Mouse (Mus musculus) heart, embryonic 11.5 days (tissue): ENCODE data around the gene Pbx2. TPM values are rescaled to one million over a fixed set of nuclear protein-coding genes. Genes with fewer than 3 reads are reported as not detected.
"Not testable (repeated sequence)": the region's sequence is repeated elsewhere in the genome, so short reads cannot be mapped to it uniquely, and the experiment has no call there.

Experiments used
- ATAC-seq: fragments of 200-750 bp; cut with Nextera tagmentation; replicated peaks from 2 replicates; pipeline ENCODE4 v1.8.0; 2017; ENCODE audit warnings: moderate library complexity; ENCODE audit not compliant: insufficient number of reproducible peaks, low FRiP score, low TSS enrichment
- H3K27ac ChIP-seq: fragments of 300-500 bp; sonication (generic); 2 replicates; pipeline ENCODE4 v1.5.1; 2014; ENCODE audit warnings: mild to moderate bottlenecking, low read depth, low read length
- H3K27me3 ChIP-seq: fragments of 300-500 bp; sonication (generic); 2 replicates; pipeline ENCODE4 v1.6.1; 2014; ENCODE audit warnings: mild to moderate bottlenecking, low read length, mixed read lengths; ENCODE audit not compliant: control insufficient read depth, insufficient read depth
- H3K36me3 ChIP-seq: fragments of 300-500 bp; sonication (generic); 2 replicates; pipeline ENCODE4 v1.6.1; 2014; ENCODE audit warnings: mild to moderate bottlenecking, low read length, moderate library complexity, mixed read lengths; ENCODE audit not compliant: control insufficient read depth, insufficient read depth
- H3K4me1 ChIP-seq: fragments of 300-500 bp; sonication (generic); 2 replicates; pipeline ENCODE4 v1.6.1; 2014; ENCODE audit warnings: low read length; ENCODE audit not compliant: control insufficient read depth, insufficient read depth
- H3K4me2 ChIP-seq: fragments of 300-500 bp; sonication (generic); 2 replicates; pipeline ENCODE4 v1.6.1; 2014; ENCODE audit warnings: mild to moderate bottlenecking, moderate library complexity
- H3K4me3 ChIP-seq: fragments of 300-500 bp; sonication (generic); 2 replicates; pipeline ENCODE4 v1.5.1; 2014; ENCODE audit warnings: low read depth, low read length
- H3K9ac ChIP-seq: fragments of 300-500 bp; sonication (generic); 2 replicates; pipeline ENCODE4 v1.6.1; 2014; ENCODE audit warnings: mild to moderate bottlenecking, low read depth, low read length, moderate library complexity
- H3K9me3 ChIP-seq: fragments of 300-500 bp; sonication (generic); replicated peaks from 2 replicates; pipeline ENCODE4 v1.6.1; 2016; ENCODE audit warnings: low read length; ENCODE audit not compliant: control insufficient read depth
- WGBS: fragments of 180-500 bp; shearing (Covaris S2); extraction: QIAGEN DNeasy Blood & Tissue Kit; methylation state at CpG from one replicate; pipeline ENCODE4 v1.1.7; 2014; ENCODE audit not compliant: insufficient replicate concordance; 5-methylcytosine and 5-hydroxymethylcytosine counted together
- polyA plus RNA-seq: library from polyadenylated mRNA; unstranded; fragments of >200 nt; fragmentation: Nextera tagmentation; extraction: Ambion mirVana; gene quantifications from 2 replicates; pipeline ENCODE4 v1.2.1, GENCODE M21; 2014

The Pbx2 gene
- 11.8 and 12.5 TPM in 2 replicates for polyA plus RNA-seq

- Histone ChIP-seq H3K4me3 (peak within 1 kb of the TSS; percentile 83), H3K9ac (peak within 1 kb of the TSS; percentile 98), H3K4me1 (peaks cover 62% of the 10 kb centered on the region), H3K27me3 (no peaks in the 10 kb centered on the region), H3K4me2 (peak within 1 kb of the TSS; percentile 92), H3K36me3 (peaks cover 9% of the 10 kb centered on the region; the same call in 1 of the 2 replicates), H3K27ac (peak within 1 kb of the TSS; percentile 97), H3K9me3 (no peaks in the 10 kb centered on the region)
- 7% methylated on average over 21 of the region's 21 CpGs for WGBS
- ATAC-seq, result no peak
Measured at GRCm38 (mm10) chr17:34591029-34591993, at the start of gene Pbx2. TSS of gene Pbx2 (plus strand) at chr17:34591266.

DNA sequence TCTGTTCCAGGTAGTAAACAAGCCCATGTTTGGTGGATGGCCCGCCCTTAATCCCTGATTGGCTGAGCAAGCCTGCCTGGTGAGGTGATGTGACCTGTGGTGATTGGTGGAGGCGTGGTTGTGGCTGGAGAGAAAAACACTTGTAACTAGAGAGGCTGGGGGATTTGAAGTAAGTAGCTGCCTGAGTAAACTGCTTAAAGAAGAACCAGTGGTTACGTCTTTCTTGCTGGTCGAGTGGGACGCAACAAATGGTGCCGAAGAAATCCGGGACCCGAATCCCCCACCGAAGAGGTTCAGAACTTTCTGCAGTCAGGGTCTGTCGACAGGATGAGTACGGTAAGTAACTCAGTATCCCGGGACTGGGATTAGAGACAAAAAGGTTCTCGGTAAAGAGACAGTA is 47.5 kb upstream of the Pbx2 start:
- H3K4me3 ChIP-seq, H3K27me3 ChIP-seq, H3K27ac ChIP-seq, H3K4me2 ChIP-seq, H3K4me1 ChIP-seq, H3K9me3 ChIP-seq, H3K9ac ChIP-seq, ATAC-seq, H3K36me3 ChIP-seq: not testable (repeated sequence)
- WGBS, result 90% methylated on average over 12 of the region's 13 CpGs

GRCm38 (mm10) chr17:34546797-34547196 is 44.3 kb upstream of the Pbx2 start:
- Histone ChIP-seq H3K4me3 (no peak overlapping the region), H3K27ac (no peak overlapping the region), H3K4me1 (no peaks in the 10 kb centered on the region), H3K4me2 (no peak overlapping the region), H3K27me3 (no peaks in the 10 kb centered on the region), H3K9me3 (no peaks in the 10 kb centered on the region), H3K36me3 (no peaks in the 10 kb centered on the region), H3K9ac (no peak overlapping the region)
- WGBS, result 77% methylated on average over 1 of the region's 1 CpGs
- no peak for ATAC-seq

DNA sequence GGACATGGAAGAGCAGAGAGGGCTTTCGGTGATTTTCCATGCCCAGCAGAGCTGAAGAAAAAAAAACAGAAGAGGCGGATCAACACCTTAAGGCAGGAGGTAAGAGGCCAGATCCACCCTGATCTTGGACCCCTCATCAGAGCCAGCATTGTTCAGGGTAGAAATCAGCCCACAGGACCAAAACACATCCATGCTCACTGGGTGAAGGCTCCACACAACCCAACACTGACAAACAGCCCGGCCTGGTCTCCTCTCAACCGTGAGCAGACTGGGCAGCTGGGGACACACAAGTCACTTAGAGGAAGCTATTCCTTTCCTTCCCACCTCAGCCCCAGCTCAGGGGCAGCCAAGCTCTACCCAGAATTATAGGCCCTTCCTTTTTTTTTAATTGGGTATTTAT is 43.5 kb upstream of the Pbx2 start:
- no peaks in the 10 kb centered on the region for H3K4me1 ChIP-seq
- H3K9me3 ChIP-seq, result no peaks in the 10 kb centered on the region
- H3K9ac ChIP-seq, result no peak overlapping the region
- ATAC-seq, result no peak
- H3K4me3 ChIP-seq, result no peak overlapping the region
- H3K27ac ChIP-seq, result no peak overlapping the region
- no peak overlapping the region for H3K4me2 ChIP-seq
- WGBS, result 80% methylated on average over 4 of the region's 4 CpGs
- no peaks in the 10 kb centered on the region for H3K27me3 ChIP-seq
- H3K36me3 ChIP-seq, result no peaks in the 10 kb centered on the region

- Histone ChIP-seq H3K9ac (no peak overlapping the region), H3K27ac (no peak overlapping the region), H3K36me3 (no peaks in the 10 kb centered on the region), H3K4me2 (no peak overlapping the region), H3K4me1 (no peaks in the 10 kb centered on the region), H3K27me3 (no peaks in the 10 kb centered on the region), H3K4me3 (no peak overlapping the region), H3K9me3 (no peaks in the 10 kb centered on the region)
- WGBS, result 78% methylated on average over 3 of the region's 3 CpGs
- ATAC-seq, result no peak
Measured at GRCm38 (mm10) chr17:34549156-34549555, 41.9 kb upstream of the Pbx2 start.

DNA sequence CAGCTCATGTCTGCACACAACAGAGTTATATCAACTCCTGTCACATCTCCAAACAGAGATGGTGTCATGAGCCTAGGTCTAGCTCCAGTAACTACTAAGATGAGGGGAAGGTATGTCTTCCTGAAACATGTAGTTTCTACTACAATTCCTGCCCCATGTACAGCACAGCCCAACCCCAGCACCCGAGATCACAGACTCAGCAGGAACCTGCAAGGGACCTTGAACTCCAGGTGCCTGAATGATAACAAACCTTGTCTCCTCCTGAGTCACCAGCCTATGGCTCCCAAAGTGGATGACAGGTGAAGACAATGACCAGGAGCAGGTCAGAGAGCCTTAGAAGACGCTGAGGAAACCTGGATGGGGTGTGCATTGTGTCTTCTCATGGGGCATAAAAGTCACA is 41.2 kb upstream of the Pbx2 start:
- no peak for ATAC-seq
- Histone ChIP-seq H3K4me2 (no peak overlapping the region), H3K9me3 (no peaks in the 10 kb centered on the region), H3K4me1 (no peaks in the 10 kb centered on the region), H3K36me3 (no peaks in the 10 kb centered on the region), H3K9ac (no peak overlapping the region), H3K4me3 (no peak overlapping the region), H3K27me3 (no peaks in the 10 kb centered on the region), H3K27ac (no peak overlapping the region)
- WGBS, result 62% methylated on average over 2 of the region's 2 CpGs

- no peak overlapping the region for H3K4me2 ChIP-seq
- no peaks in the 10 kb centered on the region for H3K36me3 ChIP-seq
- no peaks in the 10 kb centered on the region for H3K9me3 ChIP-seq
- H3K27me3 ChIP-seq, result no peaks in the 10 kb centered on the region
- WGBS, result 18% methylated on average over 5 of the region's 5 CpGs
- no peak for ATAC-seq
- H3K4me1 ChIP-seq, result no peaks in the 10 kb centered on the region
- no peak overlapping the region for H3K27ac ChIP-seq
- H3K4me3 ChIP-seq, result no peak overlapping the region
- no peak overlapping the region for H3K9ac ChIP-seq
Measured at GRCm38 (mm10) chr17:34555483-34555882, 35.6 kb upstream of the Pbx2 start.

DNA sequence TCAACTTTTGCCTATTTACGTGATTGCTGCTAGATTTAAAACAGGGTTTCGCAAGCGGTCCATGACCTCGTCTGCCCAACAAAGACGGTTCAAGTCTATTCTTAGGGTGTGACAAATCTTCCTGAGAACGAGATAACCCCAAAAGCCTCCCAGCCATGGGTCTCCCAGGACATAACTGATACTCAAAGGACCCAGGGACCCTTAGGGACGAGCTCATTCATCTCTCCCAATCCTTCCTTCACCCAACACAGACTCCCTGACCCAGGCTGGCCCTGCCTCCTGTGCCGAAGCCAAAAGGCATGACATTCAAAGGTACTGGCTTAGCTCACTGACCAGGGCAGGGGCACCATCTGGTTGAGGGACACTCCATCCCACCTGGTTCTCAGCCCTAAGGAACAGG is 34.7 kb upstream of the Pbx2 start:
- no peak overlapping the region for H3K4me3 ChIP-seq
- H3K4me1 ChIP-seq, result no peaks in the 10 kb centered on the region
- no peaks in the 10 kb centered on the region for H3K27me3 ChIP-seq
- no peaks in the 10 kb centered on the region for H3K36me3 ChIP-seq
- no peaks in the 10 kb centered on the region for H3K9me3 ChIP-seq
- ATAC-seq, result no peak
- WGBS, result 70% methylated on average over 8 of the region's 8 CpGs
- H3K4me2 ChIP-seq, result no peak overlapping the region
- H3K9ac ChIP-seq, result no peak overlapping the region
- no peak overlapping the region for H3K27ac ChIP-seq

DNA sequence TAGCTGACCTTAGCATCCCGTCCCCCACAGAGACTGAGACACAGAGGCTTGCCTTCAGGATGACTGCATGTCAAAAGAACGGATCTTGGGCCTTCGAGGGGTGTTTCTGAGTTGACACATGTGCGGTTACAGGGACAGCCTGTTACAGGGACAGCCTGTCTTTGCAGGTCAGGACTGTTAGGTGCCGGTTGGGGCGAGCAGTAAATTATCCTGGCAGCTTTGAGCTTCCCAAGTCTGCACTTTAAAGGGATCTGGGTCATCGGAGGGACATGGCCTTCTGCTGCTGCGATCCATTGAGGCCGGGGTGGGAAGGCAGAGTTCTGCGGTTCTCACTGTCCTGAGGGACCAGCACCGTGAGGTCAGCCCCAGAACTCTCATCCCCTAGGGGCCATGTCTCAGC is 33.7 kb upstream of the Pbx2 start:
- ATAC-seq, result no peak
- no peak overlapping the region for H3K27ac ChIP-seq
- H3K4me1 ChIP-seq, result no peaks in the 10 kb centered on the region
- H3K9ac ChIP-seq, result no peak overlapping the region
- no peak overlapping the region for H3K4me3 ChIP-seq
- H3K9me3 ChIP-seq, result no peaks in the 10 kb centered on the region
- WGBS, result 77% methylated on average over 11 of the region's 11 CpGs
- H3K4me2 ChIP-seq, result no peak overlapping the region
- H3K27me3 ChIP-seq, result no peaks in the 10 kb centered on the region
- H3K36me3 ChIP-seq, result no peaks in the 10 kb centered on the region
